Mouse (Mus musculus): Measurements from ENCODE around the gene Adssl1.

GRCm38 (mm10) chr12:112591240-112591639 is 28.6 kb upstream of the Adssl1 start:
- TF ChIP-seq POLR2A (IDR thresholded peaks at IDR 0.05; ENCODE audit: extremely low read depth, insufficient read depth, low read length) (no peak), CTCF (IDR thresholded peaks at IDR 0.05; ENCODE audit: low read depth, low read length) (no peak)
